Mouse (Mus musculus): ENCODE data around the gene Hist2h2aa1. TPM values are rescaled to one million over a fixed set of nuclear protein-coding genes. Genes with fewer than 3 reads are reported as not detected.
"Not testable (repeated sequence)": the region's sequence is repeated elsewhere in the genome, so short reads cannot be mapped to it uniquely, and the experiment has no call there.

Hist2h2aa1 gene
- polyA plus RNA-seq, 1 experiment from 2014 or later, result 17.4 TPM

DNA sequence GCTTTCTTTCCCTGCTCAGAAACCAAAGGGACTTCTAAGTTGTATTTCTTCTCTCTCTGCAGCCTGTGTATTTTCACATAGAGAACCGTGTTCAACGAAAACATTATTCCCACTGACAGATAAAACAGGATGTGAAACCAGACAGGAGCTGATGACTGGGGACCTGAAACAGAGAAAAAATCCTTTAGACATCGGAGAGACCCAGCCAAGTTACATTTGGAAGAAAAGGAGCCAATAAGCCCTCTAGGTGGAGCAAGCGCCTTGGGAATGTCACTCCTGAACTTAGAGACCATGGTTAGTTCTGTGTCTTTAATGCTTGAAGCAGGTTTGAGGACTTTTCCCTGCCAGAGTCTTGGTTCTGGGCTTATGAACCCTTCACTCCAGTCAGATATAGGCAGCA, 39.2 kb downstream of the Hist2h2aa1 start:
- Histone ChIP-seq H3K27ac (ENCODE audit: low read depth, low read length) (no peak overlapping the region), H3K9me3 (ENCODE audit: control insufficient read depth, low read length) (no peaks in the 10 kb centered on the region), H3K4me2 (no peak overlapping the region), H3K9ac (ENCODE audit: low read length) (no peak overlapping the region), H3K4me3 (ENCODE audit: low read depth, low read length) (no peak overlapping the region), H3K4me1 (ENCODE audit: control insufficient read depth, insufficient read depth, low read length) (peaks cover 4% of the 10 kb centered on the region; the same call in 1 of the 2 replicates), H3K27me3 (ENCODE audit: control insufficient read depth, insufficient read depth, low read length) (peaks cover 4% of the 10 kb centered on the region; the same call in 1 of the 2 replicates), H3K36me3 (ENCODE audit: control insufficient read depth, insufficient read depth, low read length) (no peaks in the 10 kb centered on the region)
- peak; percentile 87 for DNase-seq (ENCODE audit: low spot score, missing footprints)
- WGBS, result 21% methylated on average over 4 of the region's 4 CpGs
- no peak for ATAC-seq (ENCODE audit: low FRiP score)

DNA sequence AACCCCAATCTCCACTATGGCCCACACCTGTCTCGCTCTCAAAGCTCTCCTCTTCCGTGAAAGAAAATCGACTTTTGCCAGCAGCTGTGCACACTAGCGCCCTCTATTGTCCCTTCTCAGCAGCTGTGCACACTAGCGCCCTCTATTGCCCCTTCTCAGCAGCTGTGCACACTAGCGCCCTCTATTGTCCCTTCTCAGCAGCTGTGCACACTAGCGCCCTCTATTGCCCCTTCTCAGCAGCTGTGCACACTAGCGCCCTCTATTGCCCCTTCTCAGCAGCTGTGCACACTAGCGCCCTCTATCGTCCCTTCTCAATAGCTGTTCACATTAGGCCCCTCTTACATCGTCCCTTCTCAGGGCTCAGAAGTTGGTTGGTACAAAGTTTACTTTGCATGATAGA, 42.0 kb downstream of the Hist2h2aa1 start:
- DNase-seq (ENCODE audit: low spot score, missing footprints); H3K4me1 ChIP-seq (ENCODE audit: control insufficient read depth, insufficient read depth, low read length); ATAC-seq (ENCODE audit: low FRiP score); H3K4me3 ChIP-seq (ENCODE audit: low read depth, low read length); H3K4me2 ChIP-seq; H3K9ac ChIP-seq (ENCODE audit: low read length); H3K27me3 ChIP-seq (ENCODE audit: control insufficient read depth, insufficient read depth, low read length); H3K36me3 ChIP-seq (ENCODE audit: control insufficient read depth, insufficient read depth, low read length); H3K9me3 ChIP-seq (ENCODE audit: control insufficient read depth, low read length); H3K27ac ChIP-seq (ENCODE audit: low read depth, low read length): not testable (repeated sequence)
- 88% methylated on average over 11 of the region's 11 CpGs for WGBS

DNA sequence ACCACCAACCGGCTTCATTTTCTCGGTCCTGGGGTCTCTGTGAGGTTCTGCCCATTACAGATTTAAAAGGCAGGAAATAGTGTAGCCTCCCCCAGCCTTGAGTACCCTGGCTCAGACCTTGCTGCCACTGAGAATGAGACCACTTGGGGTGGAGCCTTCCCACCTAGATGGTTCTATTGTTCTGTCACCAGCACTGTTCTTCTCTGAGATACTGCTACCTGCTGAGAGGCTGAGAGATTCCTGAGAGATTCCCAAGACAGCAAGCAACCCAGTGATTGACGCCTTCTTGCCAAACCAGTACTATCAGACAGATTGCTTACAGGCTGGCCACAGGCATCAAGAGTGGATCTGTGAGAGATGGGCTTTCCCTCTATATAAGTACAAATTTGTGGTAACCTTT, 43.9 kb downstream of the Hist2h2aa1 start:
- DNase-seq (ENCODE audit: low spot score, missing footprints) (no peak), ATAC-seq (ENCODE audit: low FRiP score) (no peak)
- WGBS, result 78% methylated on average over 3 of the region's 3 CpGs
- H3K9me3 ChIP-seq (ENCODE audit: control insufficient read depth, low read length), result no peaks in the 10 kb centered on the region
- no peak overlapping the region for H3K9ac ChIP-seq (ENCODE audit: low read length)
- no peak overlapping the region for H3K4me3 ChIP-seq (ENCODE audit: low read depth, low read length)
- H3K27me3 ChIP-seq (ENCODE audit: control insufficient read depth, insufficient read depth, low read length), result no peaks in the 10 kb centered on the region; the same call in 1 of the 2 replicates
- no peaks in the 10 kb centered on the region for H3K36me3 ChIP-seq (ENCODE audit: control insufficient read depth, insufficient read depth, low read length)
- H3K4me2 ChIP-seq, result no peak overlapping the region
- H3K4me1 ChIP-seq (ENCODE audit: control insufficient read depth, insufficient read depth, low read length), result no peaks in the 10 kb centered on the region
- H3K27ac ChIP-seq (ENCODE audit: low read depth, low read length), result no peak overlapping the region

DNA sequence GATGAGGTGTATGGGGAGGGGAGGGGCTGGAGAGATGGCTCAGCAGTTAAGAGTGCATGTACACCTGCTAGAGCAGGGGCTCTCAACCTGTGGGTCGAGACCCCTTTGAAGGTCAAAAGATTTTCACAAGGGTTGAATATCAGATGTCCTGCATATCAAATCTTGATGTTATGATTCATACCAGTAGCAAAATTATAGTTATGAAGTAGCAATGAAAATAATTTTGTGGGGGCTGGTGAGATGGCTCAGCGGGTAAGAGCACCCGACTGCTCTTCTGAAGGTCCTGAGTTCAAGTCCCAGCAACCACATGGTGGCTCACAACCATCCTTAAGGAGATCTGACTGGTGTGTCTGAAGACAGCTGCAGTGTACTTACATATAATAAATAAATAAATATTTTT, 45.4 kb downstream of the Hist2h2aa1 start:
- H3K27ac ChIP-seq (ENCODE audit: low read depth, low read length); H3K36me3 ChIP-seq (ENCODE audit: control insufficient read depth, insufficient read depth, low read length); H3K9ac ChIP-seq (ENCODE audit: low read length); H3K9me3 ChIP-seq (ENCODE audit: control insufficient read depth, low read length); H3K27me3 ChIP-seq (ENCODE audit: control insufficient read depth, insufficient read depth, low read length); H3K4me2 ChIP-seq; H3K4me1 ChIP-seq (ENCODE audit: control insufficient read depth, insufficient read depth, low read length); ATAC-seq (ENCODE audit: low FRiP score); H3K4me3 ChIP-seq (ENCODE audit: low read depth, low read length); DNase-seq (ENCODE audit: low spot score, missing footprints): not testable (repeated sequence)
- WGBS, result 91% methylated on average over 3 of the region's 3 CpGs

DNA sequence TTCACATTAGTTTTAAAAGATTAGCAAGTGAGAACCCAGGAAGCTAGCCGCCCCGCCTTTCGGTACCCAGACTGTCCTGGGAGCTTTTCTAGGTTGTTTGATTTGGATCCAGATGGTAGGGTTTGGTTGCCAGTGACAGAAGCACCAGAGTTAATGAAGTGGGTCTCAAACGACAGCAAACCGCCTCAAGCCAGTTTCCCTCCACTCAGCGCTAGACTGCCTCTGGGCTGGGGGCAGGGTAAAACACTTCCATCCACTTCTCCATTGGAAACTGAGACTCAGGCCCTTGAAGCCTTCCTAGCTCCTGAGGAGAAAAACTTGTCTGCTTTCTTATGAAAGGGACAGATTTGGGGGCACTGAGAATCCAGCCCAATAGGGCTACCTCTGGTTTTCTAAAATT, 47.3 kb downstream of the Hist2h2aa1 start:
- H3K9me3 ChIP-seq (ENCODE audit: control insufficient read depth, low read length), result no peaks in the 10 kb centered on the region
- H3K36me3 ChIP-seq (ENCODE audit: control insufficient read depth, insufficient read depth, low read length), result no peaks in the 10 kb centered on the region
- WGBS, result 70% methylated on average over 6 of the region's 6 CpGs
- no peaks in the 10 kb centered on the region for H3K4me1 ChIP-seq (ENCODE audit: control insufficient read depth, insufficient read depth, low read length)
- no peak for DNase-seq (ENCODE audit: low spot score, missing footprints)
- H3K27ac ChIP-seq (ENCODE audit: low read depth, low read length), result no peak overlapping the region
- no peak overlapping the region for H3K4me3 ChIP-seq (ENCODE audit: low read depth, low read length)
- no peak for ATAC-seq (ENCODE audit: low FRiP score)
- H3K27me3 ChIP-seq (ENCODE audit: control insufficient read depth, insufficient read depth, low read length), result no peaks in the 10 kb centered on the region
- H3K9ac ChIP-seq (ENCODE audit: low read length), result no peak overlapping the region
- H3K4me2 ChIP-seq, result no peak overlapping the region

DNA sequence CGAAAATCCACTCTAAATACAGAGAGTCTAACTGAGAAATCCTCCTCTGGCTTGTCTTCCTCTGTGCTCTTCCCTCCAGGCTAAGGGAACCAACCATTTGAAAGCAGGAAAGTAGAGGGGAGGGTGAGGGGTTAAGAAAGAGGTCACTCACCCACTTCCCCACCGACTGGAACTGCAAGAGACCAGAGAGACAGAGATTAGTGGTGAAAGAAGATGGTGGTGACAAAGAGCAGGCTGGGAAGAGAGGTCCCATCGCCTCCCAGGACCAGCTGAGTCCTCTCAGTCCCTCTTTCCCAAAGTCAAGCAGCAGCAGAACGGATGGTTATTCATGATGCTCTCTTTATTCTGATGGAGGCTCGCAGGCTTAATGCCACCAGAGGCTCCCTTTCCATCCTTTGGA, 48.1 kb downstream of the Hist2h2aa1 start:
- H3K9ac ChIP-seq (ENCODE audit: low read length), result no peak overlapping the region
- no peak for DNase-seq (ENCODE audit: low spot score, missing footprints)
- H3K4me2 ChIP-seq, result no peak overlapping the region
- WGBS, result 52% methylated on average over 5 of the region's 5 CpGs
- no peaks in the 10 kb centered on the region for H3K27me3 ChIP-seq (ENCODE audit: control insufficient read depth, insufficient read depth, low read length)
- H3K4me1 ChIP-seq (ENCODE audit: control insufficient read depth, insufficient read depth, low read length), result no peaks in the 10 kb centered on the region
- H3K27ac ChIP-seq (ENCODE audit: low read depth, low read length), result no peak overlapping the region
- ATAC-seq (ENCODE audit: low FRiP score), result no peak
- H3K36me3 ChIP-seq (ENCODE audit: control insufficient read depth, insufficient read depth, low read length), result no peaks in the 10 kb centered on the region
- no peak overlapping the region for H3K4me3 ChIP-seq (ENCODE audit: low read depth, low read length)
- H3K9me3 ChIP-seq (ENCODE audit: control insufficient read depth, low read length), result no peaks in the 10 kb centered on the region

DNA sequence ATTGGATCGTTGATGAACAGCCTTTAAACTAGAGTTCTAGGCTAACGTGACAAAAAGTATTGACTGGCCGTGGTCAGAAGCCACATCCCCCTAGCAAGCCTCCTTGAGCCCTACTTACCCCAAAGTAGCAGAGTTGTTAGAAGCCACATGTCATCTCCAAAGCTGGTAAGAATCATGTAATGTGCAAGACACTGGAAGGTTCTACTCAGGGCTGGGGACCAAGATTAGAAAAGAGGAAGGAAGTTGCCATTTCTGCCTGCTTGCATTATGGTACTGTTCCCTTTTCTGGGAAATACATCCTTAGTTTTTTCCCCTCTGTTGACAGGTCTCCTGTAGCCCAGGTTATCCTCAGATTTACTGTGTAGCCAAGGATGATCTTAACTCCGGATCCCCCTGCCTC, 48.5 kb downstream of the Hist2h2aa1 start, which contains the start of gene Fcgr1:
Fcgr1 (minus strand) TSS at position 183 of the 400 bp plus-strand sequence.
- Histone ChIP-seq H3K27me3 (ENCODE audit: control insufficient read depth, insufficient read depth, low read length) (no peaks in the 10 kb centered on the region), H3K9me3 (ENCODE audit: control insufficient read depth, low read length) (no peaks in the 10 kb centered on the region), H3K4me1 (ENCODE audit: control insufficient read depth, insufficient read depth, low read length) (no peaks in the 10 kb centered on the region), H3K36me3 (ENCODE audit: control insufficient read depth, insufficient read depth, low read length) (no peaks in the 10 kb centered on the region), H3K9ac (ENCODE audit: low read length) (no peak within 1 kb of the TSS), H3K4me3 (ENCODE audit: low read depth, low read length) (no peak within 1 kb of the TSS), H3K27ac (ENCODE audit: low read depth, low read length) (no peak within 1 kb of the TSS), H3K4me2 (no peak within 1 kb of the TSS)
- 86% methylated on average over 4 of the region's 4 CpGs for WGBS
- ATAC-seq (ENCODE audit: low FRiP score) (no peak), DNase-seq (ENCODE audit: low spot score, missing footprints) (no peak)

Small RNA genes lying within 50 kb of the gene (microRNA-seq; reads per million reads assigned to microRNA genes)
- gene Gm44492 (1.1 reads per million), gene Gm47311 (not detected), gene Gm47313 (not detected)

Other genes starting within 250 kb of the Hist2h2aa1 start
- 62.9 and 70.7 TPM in 2 replicates for gene Plekho1, start 249.5 kb upstream of the Hist2h2aa1 start, polyA plus RNA-seq (2014; fragmentation: Nextera tagmentation; extraction: Ambion mirVana)
- gene Vps45, start 187.0 kb upstream of the Hist2h2aa1 start, polyA plus RNA-seq (2014; fragmentation: Nextera tagmentation; extraction: Ambion mirVana), result 24.7 and 29.5 TPM in 2 replicates
- 8.8 and 9.4 TPM in 2 replicates for gene Otud7b, start 141.0 kb upstream of the Hist2h2aa1 start, polyA plus RNA-seq (2014; fragmentation: Nextera tagmentation; extraction: Ambion mirVana)
- 10.5 and 12.8 TPM in 2 replicates for gene Mtmr11, start 83.5 kb upstream of the Hist2h2aa1 start, polyA plus RNA-seq (2014; fragmentation: Nextera tagmentation; extraction: Ambion mirVana)
- gene Sf3b4, start 73.2 kb upstream of the Hist2h2aa1 start, polyA plus RNA-seq (2014; fragmentation: Nextera tagmentation; extraction: Ambion mirVana), result 187 and 216 TPM in 2 replicates
- gene Sv2a, start 64.3 kb upstream of the Hist2h2aa1 start, polyA plus RNA-seq (2014; fragmentation: Nextera tagmentation; extraction: Ambion mirVana), result 9.4 and 10.3 TPM in 2 replicates
- 70.4 and 83.9 TPM in 2 replicates for gene Bola1, start 25.8 kb upstream of the Hist2h2aa1 start, polyA plus RNA-seq (2014; fragmentation: Nextera tagmentation; extraction: Ambion mirVana)
- gene Hist2h2ab, start 25.6 kb upstream of the Hist2h2aa1 start, polyA plus RNA-seq (2014; fragmentation: Nextera tagmentation; extraction: Ambion mirVana), result 0.86 and 1.7 TPM in 2 replicates
- 12.7 and 16.0 TPM in 2 replicates for gene Hist2h2ac, start 24.6 kb upstream of the Hist2h2aa1 start, polyA plus RNA-seq (2014; fragmentation: Nextera tagmentation; extraction: Ambion mirVana)
- gene Hist2h2be, start 24.4 kb upstream of the Hist2h2aa1 start, polyA plus RNA-seq (2014; fragmentation: Nextera tagmentation; extraction: Ambion mirVana), result 14.0 and 15.0 TPM in 2 replicates
- 10.6 and 13.8 TPM in 2 replicates for gene Hist2h3c2, start 6.4 kb upstream of the Hist2h2aa1 start, polyA plus RNA-seq (2014; fragmentation: Nextera tagmentation; extraction: Ambion mirVana)
- gene Hist2h2aa2, start 5.2 kb upstream of the Hist2h2aa1 start, polyA plus RNA-seq (2014; fragmentation: Nextera tagmentation; extraction: Ambion mirVana), result 50.9 and 55.2 TPM in 2 replicates
- gene Hist2h3c1, start 1.2 kb downstream of the Hist2h2aa1 start, polyA plus RNA-seq (2014; fragmentation: Nextera tagmentation; extraction: Ambion mirVana), result 1.1 and 2.7 TPM in 2 replicates
- 5.0 and 5.4 TPM in 2 replicates for gene Hist2h4, start 17.8 kb downstream of the Hist2h2aa1 start, polyA plus RNA-seq (2014; fragmentation: Nextera tagmentation; extraction: Ambion mirVana)
- 94.4 and 97.1 TPM in 2 replicates for gene Hist2h3b, start 23.2 kb downstream of the Hist2h2aa1 start, polyA plus RNA-seq (2014; fragmentation: Nextera tagmentation; extraction: Ambion mirVana)
- gene Hist2h2bb, start 24.3 kb downstream of the Hist2h2aa1 start, polyA plus RNA-seq (2014; fragmentation: Nextera tagmentation; extraction: Ambion mirVana), result 18.3 and 26.8 TPM in 2 replicates
- 1.7 and 2.1 TPM in 2 replicates for gene Fcgr1, start 48.5 kb downstream of the Hist2h2aa1 start, polyA plus RNA-seq (2014; fragmentation: Nextera tagmentation; extraction: Ambion mirVana)
- not detected in 2 replicates for gene BC107364, start 206.8 kb downstream of the Hist2h2aa1 start, polyA plus RNA-seq (2014; fragmentation: Nextera tagmentation; extraction: Ambion mirVana)

Data from midbrain, embryonic 11.5 days (tissue).